Mouse (Mus musculus): ENCODE measurements at regions not wholly inside any gene's neighbourhood (a gene's known extent, or its start where the extent isn't known, plus 50 kb on each side); places are given as distances from the start of the nearest gene placed in this dataset.

GRCm38 (mm10) chr2:61454311-61454728, 124.1 kb upstream of the Tank start:
- peak in 1 of 2 experiments; percentile 22 for DNase-seq (ENCODE audit: low read depth in 1 of 2, low spot score in 2 of 2)

GRCm38 (mm10) chr2:61453490-61454281, 124.7 kb upstream of the Tank start:
- no peak for DNase-seq (ENCODE audit: low read depth in 1 of 2, low spot score in 2 of 2)

GRCm38 (mm10) chr2:61452581-61452980, 125.8 kb upstream of the Tank start:
- DNase-seq (ENCODE audit: low read depth in 1 of 2, low spot score in 2 of 2): no peak

GRCm38 (mm10) chr2:61450731-61451130, 127.7 kb upstream of the Tank start:
- DNase-seq (ENCODE audit: low read depth in 1 of 2, low spot score in 2 of 2): no peak

- DNase-seq (ENCODE audit: low read depth in 1 of 2, low spot score in 2 of 2): no peak
These were observed 141.8 kb upstream of the Tank start for GRCm38 (mm10) chr2:61436591-61436990.

GRCm38 (mm10) chr2:61407881-61408280, 170.5 kb upstream of the Tank start:
- DNase-seq (ENCODE audit: low read depth in 1 of 2, low spot score in 2 of 2): no peak

GRCm38 (mm10) chr2:61406104-61406751, 172.2 kb upstream of the Tank start:
- DNase-seq (ENCODE audit: low read depth in 1 of 2, low spot score in 2 of 2): no peak

- no peak for DNase-seq (ENCODE audit: low read depth in 1 of 2, low spot score in 2 of 2)
These were observed 173.1 kb upstream of the Tank start for GRCm38 (mm10) chr2:61405261-61405660.

- no peak for DNase-seq (ENCODE audit: low read depth in 1 of 2, low spot score in 2 of 2)
These were observed 175.5 kb upstream of the Tank start for GRCm38 (mm10) chr2:61402588-61403487.

- DNase-seq (ENCODE audit: low read depth in 1 of 2, low spot score in 2 of 2): no peak
These were observed 176.5 kb upstream of the Tank start for GRCm38 (mm10) chr2:61401636-61402587.

- no peak for DNase-seq (ENCODE audit: low read depth in 1 of 2, low spot score in 2 of 2)
These were observed 179.8 kb upstream of the Tank start for GRCm38 (mm10) chr2:61398633-61399032.

GRCm38 (mm10) chr2:61389622-61390021, 188.8 kb upstream of the Tank start:
- DNase-seq (ENCODE audit: low read depth in 1 of 2, low spot score in 2 of 2): no peak

- no peak for DNase-seq (ENCODE audit: low read depth in 1 of 2, low spot score in 2 of 2)
These were observed 189.2 kb upstream of the Tank start for GRCm38 (mm10) chr2:61389207-61389606.

- DNase-seq (ENCODE audit: low read depth in 1 of 2, low spot score in 2 of 2): no peak
These were observed 190.8 kb upstream of the Tank start for GRCm38 (mm10) chr2:61387561-61387960.

- DNase-seq (ENCODE audit: low read depth in 1 of 2, low spot score in 2 of 2): no peak
These were observed 191.4 kb upstream of the Tank start for GRCm38 (mm10) chr2:61386966-61387365.

GRCm38 (mm10) chr2:61384467-61384866, 193.9 kb upstream of the Tank start:
- DNase-seq (ENCODE audit: low read depth in 1 of 2, low spot score in 2 of 2): no peak

- no peak for DNase-seq (ENCODE audit: low read depth in 1 of 2, low spot score in 2 of 2)
These were observed 194.6 kb upstream of the Tank start for GRCm38 (mm10) chr2:61383744-61384295.

- no peak for DNase-seq (ENCODE audit: low read depth in 1 of 2, low spot score in 2 of 2)
These were observed 199.3 kb upstream of the Tank start for GRCm38 (mm10) chr2:61379076-61379475.

- DNase-seq (ENCODE audit: low read depth in 1 of 2, low spot score in 2 of 2): no peak
These were observed 200.1 kb upstream of the Tank start for GRCm38 (mm10) chr2:61378297-61378696.

- no peak for DNase-seq (ENCODE audit: low read depth in 1 of 2, low spot score in 2 of 2)
These were observed 200.6 kb upstream of the Tank start for GRCm38 (mm10) chr2:61377756-61378155.
